Comparison of ENCODE assay signal across 8 mouse cellular contexts in genomic region chr19:10869886-10870527, GRCm38 (mm10). TPM values are rescaled to one million over a fixed set of nuclear protein-coding genes. Genes with fewer than 3 reads are reported as not detected.
DNase-seq lines count a peak whose midpoint lies in the region; ATAC-seq and TF ChIP-seq lines count a peak whose summit lies in the region.

TSS of gene Tmem132a (minus strand) at chr19:10869940.

- no peak for TF ChIP-seq EP300 in lung, postnatal 0 days (IDR thresholded peaks at IDR 0.05)

- peak within 1 kb of the TSS; percentile 85 to 96 for H3K4me3 ChIP-seq in heart, embryonic 14.5 days (ENCODE audit: control insufficient read depth in 1 of 2, insufficient read depth in 1 of 2, low read depth in 1 of 2, low read length in 2 of 2)
- peak within 1 kb of the TSS; percentile 50 for H3K4me3 ChIP-seq in lung, postnatal 0 days (ENCODE audit: low read depth, low read length)

- H3K9ac ChIP-seq in heart, embryonic 14.5 days (ENCODE audit: low read length) = peak within 1 kb of the TSS; percentile 92
- H3K9ac ChIP-seq in lung, postnatal 0 days (replicated peaks; ENCODE audit: low read depth) = peak within 1 kb of the TSS; percentile 29

- H3K27ac ChIP-seq in heart, embryonic 14.5 days (replicated peaks in 1 of 2; ENCODE audit: control insufficient read depth in 1 of 2, insufficient read depth in 1 of 2, low read depth in 2 of 2, low read length in 2 of 2) = peak within 1 kb of the TSS; percentile 62 to 64
- no peak within 1 kb of the TSS for H3K27ac ChIP-seq in lung, postnatal 0 days (ENCODE audit: low read length)

- H3K27me3 ChIP-seq in heart, embryonic 14.5 days (ENCODE audit: control insufficient read depth, insufficient read depth, low read length) = no peaks in the 10 kb centered on the region
- H3K27me3 ChIP-seq in lung, postnatal 0 days (replicated peaks; ENCODE audit: insufficient read depth, low read length) = no peaks in the 10 kb centered on the region

- no peak for ATAC-seq in heart, embryonic 14.5 days (ENCODE audit: insufficient number of reproducible peaks, insufficient read depth, low FRiP score, low read depth)
- peak; percentile 71 for ATAC-seq in lung, postnatal 0 days
- ATAC-seq in erythroid progenitor cell, adult 5-6 weeks (replicated peaks; ENCODE audit: low FRiP score, poor library complexity, severe bottlenecking) = no peak

- peaks cover 56% of the 10 kb centered on the region for H3K36me3 ChIP-seq in heart, embryonic 14.5 days (ENCODE audit: control insufficient read depth, insufficient read depth, low read length)
- H3K36me3 ChIP-seq in lung, postnatal 0 days (ENCODE audit: insufficient read depth, low read length) = peaks cover 28% of the 10 kb centered on the region

- peaks cover 9 to 19% of the 10 kb centered on the region in 2 experiments for H3K4me1 ChIP-seq in heart, embryonic 14.5 days (ENCODE audit: control insufficient read depth in 2 of 2, insufficient read depth in 2 of 2, low read length in 2 of 2)
- peaks cover 4% of the 10 kb centered on the region; the same call in 1 of the 2 replicates for H3K4me1 ChIP-seq in lung, postnatal 0 days (ENCODE audit: insufficient read depth, low read depth, low read length)

- peak; percentile 21; the same call in 1 of the 2 replicates for TF ChIP-seq CTCF in lung, postnatal 0 days (IDR thresholded peaks at IDR 0.05)

- WGBS in heart, embryonic 14.5 days = 4% methylated on average over 8 of the region's 8 CpGs
- WGBS in lung, postnatal 0 days = 5% methylated on average over 8 of the region's 8 CpGs

- DNase-seq in layer of hippocampus, adult 18-20 months (ENCODE audit: low spot score in 2 of 2) = no peak
- no peak for DNase-seq in layer of hippocampus, adult 9-10 months (ENCODE audit: low spot score)
- DNase-seq in cerebellum, adult 8-10 months = peak; percentile 66
- DNase-seq in kidney, postnatal 36 days = peak; percentile 35 to 38
- peak; percentile 67 for DNase-seq in lung, postnatal 0 days (ENCODE audit: low spot score)
- no peak for DNase-seq in right cerebral cortex, postnatal 4 days

- no peaks in the 10 kb centered on the region for H3K9me3 ChIP-seq in heart, embryonic 14.5 days (ENCODE audit: control insufficient read depth, low read length)
- no peaks in the 10 kb centered on the region for H3K9me3 ChIP-seq in lung, postnatal 0 days (ENCODE audit: low read length)

- H3K4me2 ChIP-seq in heart, embryonic 14.5 days (ENCODE audit: low read length) = peak within 1 kb of the TSS; percentile 83
- peak within 1 kb of the TSS; percentile 82 for H3K4me2 ChIP-seq in lung, postnatal 0 days (replicated peaks; ENCODE audit: low read depth, low read length)

RNA-seq across cellular contexts. Expression of gene Tmem132a, which starts in this region (rescaled TPM):
- 100 to 1,000 TPM; 148 to 178 TPM for total RNA-seq in layer of hippocampus, adult 18-20 months (2021)
- polyA plus RNA-seq in heart, embryonic 14.5 days (2014; fragmentation: Nextera tagmentation; extraction: Ambion mirVana) = 31.6 and 37.0 TPM in 2 replicates
- 15.1 and 18.9 TPM in 2 replicates for polyA plus RNA-seq in lung, postnatal 0 days (2015; fragmentation: Nextera tagmentation; extraction: Ambion mirVana)
- total RNA-seq in erythroid progenitor cell, adult 5-6 weeks (2015; ENCODE audit: low replicate concordance) = not detected in 2 replicates
- not detected in 2 replicates for total RNA-seq in erythroid progenitor cell, adult 5-6 weeks (2017; ENCODE audit: low replicate concordance)

Comparison
In these comparisons a context has a peak if more than half of its experiments do, and no peak if none do; other contexts are left out.
1. RNA of gene Tmem132a (total RNA-seq): 148 to 178 TPM in layer of hippocampus, adult 18-20 months; not detected in erythroid progenitor cell, adult 5-6 weeks; every median in the first group is over 100 times any median in the second.
2. DNase-seq: peak in cerebellum, adult 8-10 months (single experiment), kidney, postnatal 36 days (2 of 2) and lung, postnatal 0 days (single experiment); none in layer of hippocampus, adult 18-20 months (0 of 2), layer of hippocampus, adult 9-10 months (single experiment) and right cerebral cortex, postnatal 4 days (single experiment).